Mouse (Mus musculus) liver, embryonic 14.5 days (tissue): ENCODE data around the gene Dner. TPM values are rescaled to one million over a fixed set of nuclear protein-coding genes. Genes with fewer than 3 reads are reported as not detected.

Source experiments
- ATAC-seq: fragments of 200-750 bp; cut with Nextera tagmentation; 2 replicates; pipeline ENCODE4 v1.8.0; 2017; ENCODE audit warnings: moderate number of reproducible peaks, mild to moderate bottlenecking, moderate library complexity; ENCODE audit not compliant: insufficient read depth
- DNase-seq, 3 experiments: peaks; one replicate each; pipeline ENCODE4 v3.0.0-alpha.2; 2012 to 2013; ENCODE audit warnings: low read depth in 3 of 3, low spot score in 3 of 3
- H3K27ac ChIP-seq: fragments of 300-500 bp; sonication (generic); 2 replicates; pipeline ENCODE4 v1.5.1; 2014; ENCODE audit warnings: moderate library complexity, mild to moderate bottlenecking, control low read depth, inconsistent platforms
- H3K27me3 ChIP-seq: fragments of 300-500 bp; sonication (generic); 2 replicates; pipeline ENCODE4 v1.6.1; 2014; ENCODE audit warnings: mild to moderate bottlenecking, low read length, moderate library complexity; ENCODE audit not compliant: control insufficient read depth, insufficient read depth
- H3K36me3 ChIP-seq: fragments of 300-500 bp; sonication (generic); replicated peaks from 2 replicates; pipeline ENCODE4 v1.6.1; 2014; ENCODE audit warnings: low read depth; ENCODE audit not compliant: control insufficient read depth, insufficient read depth
- H3K4me1 ChIP-seq, 2 experiments: fragments of 200-500 bp in 1 of 2; fragments of 300-500 bp in 1 of 2; sonication (generic) in 1 of 2; replicated peaks; 2 replicates each; pipeline ENCODE4 v1.6.1; 2012 to 2014; ENCODE audit warnings: antibody characterized with exemption in 1 of 2, inconsistent platforms in 1 of 2, low read length in 1 of 2; ENCODE audit not compliant: control insufficient read depth in 2 of 2, insufficient read depth in 2 of 2
- H3K4me2 ChIP-seq: fragments of 300-500 bp; sonication (generic); 2 replicates; pipeline ENCODE4 v1.6.1; 2014; ENCODE audit warnings: low read depth, mild to moderate bottlenecking, control low read depth, moderate library complexity
- H3K4me3 ChIP-seq, 2 experiments: fragments of 200-500 bp in 1 of 2; fragments of 300-500 bp in 1 of 2; sonication (generic) in 1 of 2; 2 replicates each; pipeline ENCODE4 v1.5.1; 2012 to 2014; ENCODE audit warnings: low read depth in 2 of 2, low read length in 2 of 2, mild to moderate bottlenecking in 2 of 2, control low read depth in 1 of 2, inconsistent platforms in 1 of 2, moderate library complexity in 1 of 2; ENCODE audit not compliant: insufficient read depth in 1 of 2
- H3K9ac ChIP-seq: fragments of 300-500 bp; sonication (generic); replicated peaks from 2 replicates; pipeline ENCODE4 v1.6.1; 2014; ENCODE audit warnings: mild to moderate bottlenecking, control low read depth, moderate library complexity
- H3K9me3 ChIP-seq: fragments of 300-500 bp; sonication (generic); 2 replicates; pipeline ENCODE4 v1.6.1; 2016; ENCODE audit warnings: low read length, mixed read lengths; ENCODE audit not compliant: control insufficient read depth
- CTCF ChIP-seq: IDR thresholded peaks from 2 replicates; pipeline ENCODE4 v1.5.1; 2016; ENCODE audit warnings: antibody characterized with exemption, low read depth, control low read depth
- EP300 ChIP-seq: IDR thresholded peaks from 2 replicates; pipeline ENCODE4 v1.6.1; 2016; ENCODE audit warnings: antibody characterized with exemption, low read depth
- WGBS: fragments of 180-500 bp; shearing (Covaris S2); extraction: QIAGEN DNeasy Blood & Tissue Kit; methylation state at CpG from one replicate; pipeline ENCODE4 v1.1.7; 2014; ENCODE audit not compliant: insufficient replicate concordance; 5-methylcytosine and 5-hydroxymethylcytosine counted together
- polyA plus RNA-seq, 2 experiments: library from polyadenylated mRNA; depleted of rRNA in 1 of 2; stranded (reverse) in 1 of 2; unstranded in 1 of 2; fragments of >200 nt; fragmentation: Nextera tagmentation in 1 of 2; extraction: Ambion mirVana in 1 of 2; gene quantifications; 2 replicates each; pipeline versions ENCODE4 v1.2.1 to v1.2.3; 2012 to 2014

The Dner gene
- polyA plus RNA-seq, 2 experiments = 0.02 TPM; not detected in 1

GRCm38 (mm10) chr1:84522256-84522962 is 173.6 kb downstream of the Dner start:
- TF ChIP-seq CTCF (no peak), EP300 (no peak)
- no peak overlapping the region for H3K4me3 ChIP-seq
- no peak overlapping the region for H3K4me2 ChIP-seq
- 53% methylated on average over 4 of the region's 4 CpGs for WGBS
- DNase-seq = no peak
- no peaks in the 10 kb centered on the region for H3K9me3 ChIP-seq
- ATAC-seq = no peak
- H3K9ac ChIP-seq = no peak overlapping the region
- H3K27ac ChIP-seq = no peak overlapping the region
- H3K36me3 ChIP-seq = no peaks in the 10 kb centered on the region
- H3K4me1 ChIP-seq = no peaks in the 10 kb centered on the region
- H3K27me3 ChIP-seq = no peaks in the 10 kb centered on the region

GRCm38 (mm10) chr1:84518347-84518746 is 177.7 kb downstream of the Dner start:
- TF ChIP-seq EP300 (no peak), CTCF (no peak)
- H3K4me1 ChIP-seq = no peaks in the 10 kb centered on the region
- H3K9ac ChIP-seq = no peak overlapping the region
- H3K27me3 ChIP-seq = no peaks in the 10 kb centered on the region
- no peak overlapping the region for H3K27ac ChIP-seq
- ATAC-seq (no peak), DNase-seq (no peak)
- H3K4me3 ChIP-seq = no peak overlapping the region
- 70% methylated on average over 4 of the region's 4 CpGs for WGBS
- no peaks in the 10 kb centered on the region for H3K36me3 ChIP-seq
- H3K9me3 ChIP-seq = no peaks in the 10 kb centered on the region
- no peak overlapping the region for H3K4me2 ChIP-seq

- 32% methylated on average over 3 of the region's 3 CpGs for WGBS
Observed at GRCm38 (mm10) chr1:84513201-84513600, 182.8 kb downstream of the Dner start.

GRCm38 (mm10) chr1:84508510-84508909 is 187.5 kb downstream of the Dner start:
- no peaks in the 10 kb centered on the region for H3K4me1 ChIP-seq
- no peak overlapping the region for H3K4me3 ChIP-seq
- no peak overlapping the region for H3K27ac ChIP-seq
- 47% methylated on average over 1 of the region's 1 CpGs for WGBS
- no peak for TF ChIP-seq CTCF
- TF ChIP-seq EP300 = no peak
- no peaks in the 10 kb centered on the region for H3K36me3 ChIP-seq
- H3K27me3 ChIP-seq = no peaks in the 10 kb centered on the region
- no peak for ATAC-seq
- H3K4me2 ChIP-seq = no peak overlapping the region
- H3K9ac ChIP-seq = no peak overlapping the region
- H3K9me3 ChIP-seq = no peaks in the 10 kb centered on the region
- no peak for DNase-seq

More at GRCm38 (mm10) chr1:84513201-84513600, 182.8 kb downstream of the Dner start:
- H3K4me2 ChIP-seq = no peak overlapping the region
- H3K27ac ChIP-seq = no peak overlapping the region
- TF ChIP-seq CTCF = no peak
- no peak for TF ChIP-seq EP300
- no peak overlapping the region for H3K9ac ChIP-seq
- no peaks in the 10 kb centered on the region for H3K36me3 ChIP-seq
- H3K4me1 ChIP-seq = no peaks in the 10 kb centered on the region
- no peaks in the 10 kb centered on the region for H3K27me3 ChIP-seq
- DNase-seq (no peak), ATAC-seq (no peak)
- H3K9me3 ChIP-seq = no peaks in the 10 kb centered on the region
- no peak overlapping the region for H3K4me3 ChIP-seq

GRCm38 (mm10) chr1:84507568-84507967 is 188.5 kb downstream of the Dner start:
- DNase-seq (no peak), ATAC-seq (no peak)
- H3K9ac ChIP-seq = no peak overlapping the region
- H3K27ac ChIP-seq = no peak overlapping the region
- H3K36me3 ChIP-seq = no peaks in the 10 kb centered on the region
- no peaks in the 10 kb centered on the region for H3K9me3 ChIP-seq
- H3K4me1 ChIP-seq = no peaks in the 10 kb centered on the region
- no peak overlapping the region for H3K4me2 ChIP-seq
- H3K4me3 ChIP-seq = no peak overlapping the region
- no peaks in the 10 kb centered on the region for H3K27me3 ChIP-seq
- no peak for TF ChIP-seq CTCF
- TF ChIP-seq EP300 = no peak
